Mouse (Mus musculus) CH12.LX (cell line): ENCODE measurements around the gene Nudt16. TPM values are rescaled to one million over a fixed set of nuclear protein-coding genes. Genes with fewer than 3 reads are reported as not detected.

Experiments
- DNase-seq: peaks from one replicate; pipeline ENCODE4 v3.0.0-alpha.2; 2013; ENCODE audit errors: extremely low read depth
- H3K27ac ChIP-seq: 2 replicates; pipeline ENCODE4 v1.5.1; 2012; ENCODE audit warnings: low read depth, mild to moderate bottlenecking, control low read depth, moderate library complexity; ENCODE audit not compliant: insufficient read depth
- H3K27me3 ChIP-seq: replicated peaks from 2 replicates; pipeline ENCODE3; 2012; ENCODE audit warnings: inconsistent platforms
- H3K36me3 ChIP-seq, 2 experiments: replicated peaks in 1 of 2; 2 replicates each; pipeline versions ENCODE3 to v1.6.1; 2012; ENCODE audit warnings: inconsistent platforms in 1 of 2, low read length in 1 of 2, mild to moderate bottlenecking in 1 of 2, mixed read lengths in 1 of 2, moderate library complexity in 1 of 2; ENCODE audit not compliant: control insufficient read depth in 1 of 2, insufficient read depth in 1 of 2
- H3K4me1 ChIP-seq, 2 experiments: 2 replicates each; pipeline ENCODE4 v1.6.1; 2012; ENCODE audit warnings: inconsistent platforms in 1 of 2, moderate library complexity in 1 of 2; ENCODE audit not compliant: insufficient read depth in 2 of 2, control insufficient read depth in 1 of 2
- H3K4me2 ChIP-seq: 2 replicates; pipeline ENCODE4 v1.6.1; 2012; ENCODE audit warnings: low read depth, mild to moderate bottlenecking, control low read depth; ENCODE audit not compliant: poor library complexity, insufficient read depth, severe bottlenecking
- H3K4me3 ChIP-seq, 3 experiments: fragments of 150-350 bp in 1 of 3; sonication (generic) in 1 of 3; replicated peaks in 1 of 3; 2 replicates each; pipeline versions ENCODE3 to v1.5.1; 2011 to 2012; ENCODE audit warnings: low read depth in 2 of 3, low read length in 2 of 3, mild to moderate bottlenecking in 2 of 3, moderate library complexity in 2 of 3, control low read depth in 1 of 3, improper control_type of control experiment in 1 of 3, inconsistent platforms in 1 of 3, mixed read lengths in 1 of 3; ENCODE audit not compliant: poor library complexity in 1 of 3
- H3K79me2 ChIP-seq: replicated peaks from 2 replicates; pipeline ENCODE4 v1.6.1; 2012; ENCODE audit warnings: mild to moderate bottlenecking, moderate library complexity; ENCODE audit not compliant: control insufficient read depth, poor library complexity, insufficient read depth, severe bottlenecking; ENCODE audit errors: extremely low read depth
- H3K9ac ChIP-seq: 2 replicates; pipeline ENCODE4 v1.6.1; 2012; ENCODE audit warnings: low read depth, mild to moderate bottlenecking, control low read depth, moderate library complexity; ENCODE audit not compliant: insufficient read depth
- H3K9me3 ChIP-seq: replicated peaks from 2 replicates; pipeline ENCODE3; 2012; ENCODE audit warnings: low read length, inconsistent platforms, mixed read lengths
- ELF1 ChIP-seq: IDR thresholded peaks from 2 replicates; pipeline ENCODE4 v1.6.1; 2014; ENCODE audit warnings: low read depth, mild to moderate bottlenecking, inconsistent platforms, low read length, improper control_type of control experiment
- ETS1 ChIP-seq: conservative IDR thresholded peaks from 2 replicates; pipeline ENCODE4 v1.6.1; 2012; ENCODE audit warnings: low read depth, mild to moderate bottlenecking, inconsistent platforms, low read length, improper control_type of control experiment, moderate library complexity
- HCFC1 ChIP-seq: IDR thresholded peaks from 2 replicates; pipeline ENCODE4 v1.6.1; 2012; ENCODE audit warnings: low read depth, mild to moderate bottlenecking, inconsistent platforms, low read length, improper control_type of control experiment
- JUN ChIP-seq: IDR thresholded peaks from 2 replicates; pipeline ENCODE4 v1.6.1; 2011; ENCODE audit warnings: low read depth, mild to moderate bottlenecking, low read length, improper control_type of control experiment, moderate library complexity; ENCODE audit not compliant: insufficient read depth
- KAT2A ChIP-seq: IDR thresholded peaks from 2 replicates; pipeline ENCODE4 v1.6.1; 2012; ENCODE audit warnings: low read length, improper control_type of control experiment, inconsistent platforms; ENCODE audit not compliant: insufficient replicate concordance
- MAX ChIP-seq: IDR thresholded peaks from 2 replicates; pipeline ENCODE4 v1.6.1; 2011; ENCODE audit warnings: low read length, improper control_type of control experiment
- MEF2A ChIP-seq: IDR thresholded peaks from 2 replicates; pipeline ENCODE4 v1.6.1; 2014; ENCODE audit warnings: low read depth, mild to moderate bottlenecking, inconsistent platforms, low read length, improper control_type of control experiment, borderline replicate concordance
- MXI1 ChIP-seq: IDR thresholded peaks from 2 replicates; pipeline ENCODE4 v1.6.1; 2011; ENCODE audit warnings: mild to moderate bottlenecking, low read depth, low read length, improper control_type of control experiment
- NELFE ChIP-seq: IDR thresholded peaks from 2 replicates; pipeline ENCODE4 v1.6.1; 2011; ENCODE audit warnings: low read depth, low read length, improper control_type of control experiment
- NRF1 ChIP-seq: IDR thresholded peaks from 2 replicates; pipeline ENCODE4 v1.6.1; 2014; ENCODE audit warnings: low read depth, mild to moderate bottlenecking, inconsistent platforms, low read length, improper control_type of control experiment, moderate library complexity
- PAX5 ChIP-seq: IDR thresholded peaks from 2 replicates; pipeline ENCODE4 v1.6.1; 2012; ENCODE audit warnings: low read length, inconsistent platforms, mixed read lengths
- POLR2A ChIP-seq: IDR thresholded peaks from 2 replicates; pipeline ENCODE4 v1.6.1; 2011; ENCODE audit warnings: low read depth, mild to moderate bottlenecking, improper control_type of control experiment, low read length
- POLR2AphosphoS2 ChIP-seq: IDR thresholded peaks from 2 replicates; pipeline ENCODE4 v1.6.1; 2011; ENCODE audit warnings: low read depth, low read length, improper control_type of control experiment
- SIN3A ChIP-seq: IDR thresholded peaks from 2 replicates; pipeline ENCODE4 v1.6.1; 2012; ENCODE audit warnings: low read length, improper control_type of control experiment, inconsistent platforms
- TBP ChIP-seq: conservative IDR thresholded peaks from 2 replicates; pipeline ENCODE4 v1.6.1; 2011; ENCODE audit warnings: low read depth, low read length, improper control_type of control experiment
- TCF12 ChIP-seq: IDR thresholded peaks from 2 replicates; pipeline ENCODE4 v1.6.1; 2014; ENCODE audit warnings: low read depth, mild to moderate bottlenecking, inconsistent platforms, low read length, improper control_type of control experiment
- UBTF ChIP-seq: IDR thresholded peaks from 2 replicates; pipeline ENCODE4 v1.6.1; 2012; ENCODE audit warnings: low read depth, mild to moderate bottlenecking, inconsistent platforms, low read length, improper control_type of control experiment, moderate library complexity
- USF1 ChIP-seq: IDR thresholded peaks from 2 replicates; pipeline ENCODE4 v1.6.1; 2014; ENCODE audit warnings: low read depth, mild to moderate bottlenecking, inconsistent platforms, low read length, improper control_type of control experiment
- ZC3H11A ChIP-seq: IDR thresholded peaks from 2 replicates; pipeline ENCODE4 v1.6.1; 2012; ENCODE audit warnings: low read depth, mild to moderate bottlenecking, inconsistent platforms, low read length, improper control_type of control experiment
- ZKSCAN1 ChIP-seq: IDR thresholded peaks from 2 replicates; pipeline ENCODE4 v1.6.1; 2012; ENCODE audit warnings: low read depth, inconsistent platforms, low read length, improper control_type of control experiment, borderline replicate concordance
- ZMIZ1 ChIP-seq: IDR thresholded peaks from 2 replicates; pipeline ENCODE4 v1.6.1; 2012; ENCODE audit warnings: low read depth, mild to moderate bottlenecking, inconsistent platforms, low read length, improper control_type of control experiment
- dilution Hi-C: fragments of 300-500 bp; cut with MboI; formaldehyde crosslinking; loops from 2 replicates; pipeline ENCODE4 v1.14.3; 2020; ENCODE audit warnings: low sequenced_read_pairs; ENCODE audit not compliant: extremely low pct_unique_long_range_greater_than_20kb, extremely low pct_ligation_motif_present
- in situ Hi-C: fragments of 300-500 bp; cut with MboI; formaldehyde crosslinking; loops from 3 replicates; pipeline ENCODE4 v1.14.3; 2019; ENCODE audit warnings: low sequenced_read_pairs, low pct_ligation_motif_present, low pct_unique_long_range_greater_than_20kb, mixed read lengths
- polyA plus RNA-seq: library from polyadenylated mRNA; unstranded; fragments of >175 nt; gene quantifications from 2 replicates; pipeline ENCODE4 v1.2.1, GENCODE M21; 2012; ENCODE audit warnings: low read depth; ENCODE audit not compliant: insufficient read length
- total RNA-seq, 2 experiments: library from RNA; depleted of rRNA; stranded (reverse); fragments of 300-350 nt in 1 of 2; fragments of >200 nt in 1 of 2; gene quantifications; 2 replicates each; pipeline ENCODE4 v1.2.3; 2012 to 2014

The Nudt16 gene
- total RNA-seq (2012; rRNA removed) (13.2 and 18.9 TPM in 2 replicates), total RNA-seq (2014; rRNA removed) (18.5 and 22.2 TPM in 2 replicates), polyA plus RNA-seq (15.4 and 20.6 TPM in 2 replicates)

GRCm38 (mm10) chr9:105131253-105132001, at the start of gene Nudt16:
Gene Nudt16, minus strand, starts transcription at chr9:105131824.
- DNase-seq, result peak; percentile 95
- H3K9ac ChIP-seq, result peak within 1 kb of the TSS; percentile 73
- H3K27me3 ChIP-seq, result no peaks in the 10 kb centered on the region
- TF ChIP-seq MEF2A (no peak), PAX5 (no peak), HCFC1 (peak; percentile 51), POLR2AphosphoS2 (peak; percentile 46; the same call in 1 of the 2 replicates), MAX (peak; percentile 61; the same call in 1 of the 2 replicates), SIN3A (peak; percentile 83), NRF1 (no peak), ELF1 (peak; percentile 99), ETS1 (no peak), NELFE (peak; percentile 73), TBP (peak; percentile 78), MXI1 (peak; percentile 77), ZMIZ1 (peak; percentile 69; the same call in 1 of the 2 replicates), ZC3H11A (no peak), UBTF (0 out of 2 replicates have a peak, but pooled peaks have one; percentile 36), POLR2A (peak; percentile 87), KAT2A (no peak), ZKSCAN1 (no peak), TCF12 (peak; percentile 58; the same call in 1 of the 2 replicates), JUN (no peak), USF1 (no peak)
- H3K4me2 ChIP-seq, result peak within 1 kb of the TSS; percentile 94
- no peaks in the 10 kb centered on the region for H3K9me3 ChIP-seq
- H3K27ac ChIP-seq, result peak within 1 kb of the TSS; percentile 68
- peaks cover 14 to 35% of the 10 kb centered on the region in 2 experiments for H3K4me1 ChIP-seq
- H3K79me2 ChIP-seq, result no peaks in the 10 kb centered on the region
- peak within 1 kb of the TSS; percentile 74 to 96 (median 89) for H3K4me3 ChIP-seq
- in situ Hi-C loops (loop anchor here (25.0 kb wide), 1 partner anchor 256 kb away; the partner anchor contains the start of genes Aste1 and Nek11), dilution Hi-C loops (no loop called here)
- H3K36me3 ChIP-seq, result peaks cover 3 to 18% of the 10 kb centered on the region in 2 experiments
